Mouse (Mus musculus) kidney, postnatal 14 days (tissue): ENCODE results near the gene Cry2.
"Not testable (repeated sequence)": the region's sequence is repeated elsewhere in the genome, so short reads cannot be mapped to it uniquely, and the experiment has no call there.

Experiments used
- DNase-seq: peaks from one replicate; pipeline ENCODE4 v3.0.0; 2022; ENCODE audit warnings: mixed read lengths

Gene Cry2

DNA sequence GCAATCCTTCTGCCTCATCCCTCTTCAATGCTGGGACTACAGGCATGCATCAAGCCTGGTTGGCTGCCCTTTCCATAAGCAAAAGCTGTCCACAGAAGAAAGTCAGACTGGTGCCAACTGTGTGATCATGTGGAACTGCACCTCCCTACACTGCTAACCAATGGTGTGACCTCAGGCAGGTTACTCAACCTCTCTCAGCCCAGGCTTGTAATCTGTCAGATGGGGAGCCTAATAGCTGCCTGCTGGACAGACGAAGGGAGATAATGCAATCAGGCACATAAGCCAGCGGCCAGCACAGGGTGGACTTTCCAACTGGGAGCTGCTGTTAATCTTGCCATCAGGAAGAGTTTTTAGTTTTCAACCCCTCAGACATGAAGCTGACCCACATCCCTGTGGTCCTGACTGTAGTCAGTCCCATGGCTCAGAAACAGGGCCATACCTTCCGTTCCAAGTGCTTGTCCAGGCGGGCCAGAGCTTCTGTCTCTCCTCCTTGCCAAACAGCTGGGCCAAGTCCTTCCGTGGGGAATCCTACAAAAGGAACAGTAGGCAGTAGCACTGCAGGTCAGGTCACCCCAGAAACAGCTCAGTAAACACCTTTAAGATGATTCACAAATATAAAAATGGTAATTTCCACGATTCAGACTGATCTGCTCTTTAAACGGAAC is 12.0 kb downstream of the Cry2 start:
- peak; percentile 47 for DNase-seq

DNA sequence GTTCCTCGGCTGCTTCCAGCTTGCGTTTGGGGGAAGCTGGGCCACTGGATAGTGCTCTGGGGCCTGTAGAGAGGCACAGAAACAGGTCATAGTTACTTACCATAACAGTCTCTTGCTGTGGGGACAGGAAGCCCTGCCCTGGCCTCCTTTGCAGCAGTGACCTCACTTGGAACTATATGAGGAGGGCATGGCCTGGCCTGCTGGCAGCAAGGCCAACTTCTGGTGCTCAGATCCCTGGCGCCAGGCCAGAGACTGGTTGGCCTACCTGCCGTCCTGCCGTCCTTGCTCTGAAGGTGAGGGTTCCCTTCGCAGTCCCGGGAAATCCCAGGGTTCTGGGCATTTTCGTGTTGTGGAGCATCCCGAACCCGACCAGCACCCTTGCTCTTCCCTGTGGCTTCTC is 22.1 kb downstream of the Cry2 start:
- DNase-seq = peak; percentile 32

DNA sequence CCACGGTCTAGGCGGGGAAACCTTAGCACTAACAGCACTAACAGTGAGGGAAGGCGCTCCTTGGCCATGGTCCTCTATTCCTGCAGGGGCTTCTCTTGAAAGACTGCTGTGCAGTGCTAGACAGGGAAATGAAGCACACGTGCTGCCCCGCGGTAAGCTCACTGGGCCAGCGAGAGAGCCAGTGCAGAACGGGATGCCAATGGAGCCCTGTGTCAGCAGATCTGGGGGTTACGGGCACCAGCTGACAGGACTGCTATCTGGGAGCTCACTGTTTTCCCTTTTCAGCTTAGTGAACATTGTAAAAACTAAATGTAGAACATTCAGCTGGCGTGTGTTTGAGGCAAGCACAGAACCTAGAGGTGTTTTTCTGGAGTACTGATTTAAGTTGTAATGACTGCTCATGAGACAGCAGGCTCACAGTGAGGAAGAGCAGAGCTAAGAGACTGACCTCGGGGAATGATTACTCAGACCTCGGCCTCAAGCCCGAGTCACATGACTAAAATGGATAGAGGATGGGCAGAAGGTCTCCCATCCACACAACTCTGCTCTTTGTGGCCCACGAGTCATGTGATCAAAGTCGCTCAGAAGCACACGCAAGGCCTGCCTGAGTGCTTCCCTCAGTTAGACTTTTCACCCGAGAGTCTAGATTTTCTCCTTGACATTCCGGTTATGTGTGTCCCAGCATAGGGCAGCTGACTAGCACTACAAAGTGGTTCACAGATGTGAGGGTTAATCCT is 25.4 kb downstream of the Cry2 start:
- no peak for DNase-seq

DNA sequence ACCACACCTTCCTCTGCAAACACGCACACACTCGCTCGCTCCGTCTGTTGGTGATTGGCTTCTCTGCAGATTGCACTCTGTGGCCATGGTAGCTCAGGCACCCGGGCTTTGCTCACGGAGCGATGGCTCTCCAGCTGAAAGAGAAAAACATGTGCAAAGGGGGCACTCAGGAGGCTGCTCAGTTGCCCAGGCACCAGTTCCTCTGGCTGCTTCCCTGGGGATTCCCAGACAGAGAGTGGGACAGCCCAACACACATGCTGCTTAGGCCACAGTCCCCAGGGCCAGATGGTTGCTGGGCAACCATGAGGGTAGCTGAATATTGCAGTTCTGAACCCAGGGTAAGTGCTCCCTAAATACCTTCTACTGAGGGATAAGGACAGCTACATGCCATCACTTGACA is 28.2 kb downstream of the Cry2 start:
- no peak for DNase-seq

DNA sequence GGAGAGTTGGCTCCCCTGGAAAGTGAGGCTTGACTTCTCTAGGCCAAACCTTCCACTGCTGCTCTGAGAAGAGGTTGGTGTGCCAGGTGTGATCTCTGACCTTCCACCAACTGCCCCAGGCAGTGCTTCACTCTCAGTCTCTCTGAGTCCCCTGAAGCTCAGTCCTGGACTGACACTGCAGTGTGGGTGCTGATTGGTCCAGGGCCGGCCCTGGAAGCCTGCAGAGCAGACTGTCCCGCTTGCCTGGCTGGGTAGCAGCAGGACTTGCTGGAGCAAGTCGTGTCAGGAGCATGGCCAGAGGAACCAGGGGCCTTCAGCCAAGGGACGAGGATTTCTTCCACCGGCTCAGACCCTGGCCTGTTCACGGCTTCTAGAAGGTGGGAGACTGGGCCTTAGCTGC is 29.1 kb downstream of the Cry2 start:
- DNase-seq = no peak

DNA sequence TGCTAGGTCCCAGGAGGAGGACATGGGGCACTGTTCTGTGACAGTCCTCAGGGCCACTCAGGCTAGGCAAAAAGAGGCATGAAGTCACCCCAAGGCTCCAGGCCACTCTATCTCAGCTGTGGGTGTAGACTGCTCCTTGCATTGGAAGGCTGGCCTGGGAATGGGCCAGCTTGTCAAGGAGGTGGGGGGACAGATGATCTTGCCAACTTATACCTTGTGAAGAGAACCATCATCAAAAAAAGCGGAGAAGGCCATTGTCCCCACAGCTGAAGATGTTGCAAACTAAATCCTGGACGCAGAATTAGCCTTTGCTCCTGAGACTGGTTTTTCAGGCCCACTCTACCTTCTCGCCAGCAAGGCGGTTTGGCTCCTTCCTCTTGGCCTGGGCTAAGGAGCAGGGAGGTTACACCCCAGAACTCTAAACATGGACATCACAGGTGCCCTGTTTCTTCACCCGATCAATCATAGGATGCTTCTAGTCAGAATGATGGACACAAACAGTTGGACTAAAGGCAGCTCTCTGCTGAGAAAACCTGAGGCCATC is 30.0 kb downstream of the Cry2 start:
- no peak for DNase-seq

DNA sequence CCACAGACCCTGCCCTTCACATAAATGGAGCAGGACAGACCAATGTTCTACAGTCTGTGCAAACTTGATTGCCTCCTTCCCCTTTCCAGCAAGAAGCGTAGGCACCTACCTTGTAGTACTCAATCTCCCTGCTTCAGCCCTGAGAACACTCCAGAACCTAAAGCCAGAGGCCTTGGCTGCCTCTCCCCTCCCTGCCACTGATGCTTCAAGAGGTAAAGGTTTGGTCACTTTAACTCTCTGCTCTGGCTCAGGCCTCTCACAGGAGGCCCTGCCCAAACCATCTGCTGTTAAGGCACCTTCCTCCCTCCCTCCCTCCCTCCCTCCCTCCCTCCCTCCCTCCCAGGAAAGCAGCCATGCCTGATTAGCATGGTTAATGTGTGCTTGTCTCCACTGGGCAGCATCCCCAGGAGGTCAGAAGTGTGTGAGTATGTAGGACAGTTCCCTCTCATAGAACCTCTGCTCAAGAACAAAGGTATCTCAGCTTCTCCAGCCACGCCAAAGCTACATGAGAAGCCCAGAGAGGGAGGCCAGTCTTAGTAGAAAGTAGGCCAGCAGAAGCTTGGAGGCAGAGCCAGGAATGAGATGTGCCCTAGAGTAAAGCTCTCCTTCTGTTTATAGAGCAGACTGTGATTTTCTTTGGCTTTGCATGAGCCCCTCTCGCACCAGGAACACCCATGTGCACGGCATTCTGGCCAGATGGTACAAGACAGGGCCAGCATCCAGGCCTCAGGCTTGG is 31.1 kb downstream of the Cry2 start:
- no peak for DNase-seq

DNA sequence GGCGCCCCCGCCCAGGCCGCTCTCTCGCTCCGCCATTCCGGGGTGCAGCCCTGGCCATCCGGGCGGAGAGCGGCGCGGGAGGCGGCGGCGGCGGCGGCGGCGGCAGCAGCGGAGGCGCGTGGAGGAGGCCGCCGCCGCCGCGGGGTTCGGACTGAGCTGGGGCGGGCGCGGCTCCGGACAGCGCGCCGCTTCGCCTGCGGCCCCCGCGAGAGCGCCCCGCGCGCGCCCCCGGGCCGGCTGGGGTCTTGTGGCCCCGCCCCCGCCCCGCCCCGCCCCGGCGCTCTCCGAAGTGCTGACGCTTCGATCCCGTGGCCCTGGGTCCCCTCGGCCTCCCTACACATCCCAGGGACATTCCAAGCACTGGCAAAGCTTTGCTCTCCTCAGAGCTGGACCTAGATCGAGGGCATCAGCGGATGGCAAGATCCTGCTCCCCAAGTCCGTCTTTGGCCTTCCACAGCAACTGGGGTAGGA is 32.7 kb downstream of the Cry2 start, which contains the start of gene Mapk8ip1:
TSS of gene Mapk8ip1 (minus strand) at position 173 of the 471 bp plus-strand sequence.
- DNase-seq = peak; percentile 48

DNA sequence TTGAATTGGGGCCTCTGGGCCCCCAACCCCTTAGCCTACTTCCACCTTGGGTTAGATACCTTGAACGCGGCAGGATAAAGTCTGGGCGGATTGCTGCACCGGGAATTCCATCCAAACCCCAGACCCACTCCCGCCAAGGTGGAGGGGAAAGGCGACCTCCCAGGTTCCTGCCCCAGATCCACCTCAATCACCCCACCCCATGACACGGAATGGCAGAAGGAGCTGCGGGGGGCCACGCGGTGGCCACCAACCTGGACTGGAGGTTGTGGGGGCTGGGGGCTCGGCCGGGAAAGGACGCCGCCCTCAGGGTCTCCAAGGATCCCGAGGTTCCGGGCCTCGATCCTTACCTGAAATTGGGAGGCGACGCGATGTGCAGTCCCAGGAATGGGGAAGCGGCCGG is 33.2 kb downstream of the Cry2 start:
- DNase-seq = no peak

DNA sequence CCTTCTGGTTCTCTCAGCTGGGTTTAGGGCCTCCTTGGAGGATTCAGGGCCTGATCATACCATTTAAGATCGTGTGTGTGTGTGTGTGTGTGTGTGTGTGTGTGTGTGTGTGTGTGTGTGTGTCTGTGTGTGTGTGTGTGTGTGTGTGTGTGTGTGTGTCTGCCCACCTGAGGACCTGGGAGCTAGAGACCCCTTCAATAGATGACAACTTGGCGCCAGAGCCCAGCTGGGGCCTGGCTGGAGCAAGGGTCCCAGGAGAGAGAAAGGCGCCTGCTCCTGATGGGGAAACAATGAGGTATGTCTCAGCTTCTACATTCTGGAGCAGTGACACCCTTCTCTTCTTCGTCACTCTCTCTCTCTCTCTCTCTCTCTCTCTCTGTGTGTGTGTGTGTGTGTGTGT is 34.0 kb downstream of the Cry2 start:
- not testable (repeated sequence) for DNase-seq

DNA sequence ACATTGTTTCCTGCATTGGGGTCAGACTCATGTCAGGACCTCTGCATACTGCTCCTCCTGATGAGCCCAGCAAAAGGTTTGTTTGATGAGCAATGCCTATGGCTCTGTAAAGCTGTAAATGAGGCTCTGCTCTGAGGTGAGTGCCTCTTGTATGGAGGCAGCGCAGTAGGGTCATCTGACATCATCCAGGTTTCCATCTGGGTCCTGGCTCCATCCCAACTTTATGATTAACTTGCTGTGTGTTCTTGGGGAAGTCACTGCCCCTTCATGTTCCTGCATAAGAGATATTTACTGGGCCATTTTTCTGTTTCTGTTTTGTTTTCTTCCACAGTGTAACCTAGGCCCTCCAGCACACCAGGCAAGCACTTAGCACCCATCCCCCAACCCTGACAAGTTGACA is 36.4 kb downstream of the Cry2 start:
- no peak for DNase-seq

DNA sequence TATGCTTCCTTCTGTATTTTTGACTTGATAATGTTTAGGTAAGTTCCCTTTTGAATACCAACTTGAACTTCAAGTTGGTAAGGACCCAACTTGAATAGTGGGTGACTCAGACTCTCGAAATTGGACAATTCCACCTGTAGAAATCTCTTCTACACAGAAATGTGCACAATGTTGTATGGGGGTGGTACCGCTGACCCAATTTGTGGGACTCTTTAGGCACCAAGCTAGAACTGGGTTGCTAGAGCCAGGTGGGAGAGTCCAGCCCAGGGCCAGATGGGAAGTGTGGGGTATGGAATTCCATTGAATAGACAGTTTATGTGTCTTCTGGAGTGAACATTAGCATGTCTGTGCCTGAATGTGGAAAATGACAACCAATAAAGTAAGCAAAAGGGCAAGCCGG is 38.3 kb downstream of the Cry2 start:
- no peak for DNase-seq

DNA sequence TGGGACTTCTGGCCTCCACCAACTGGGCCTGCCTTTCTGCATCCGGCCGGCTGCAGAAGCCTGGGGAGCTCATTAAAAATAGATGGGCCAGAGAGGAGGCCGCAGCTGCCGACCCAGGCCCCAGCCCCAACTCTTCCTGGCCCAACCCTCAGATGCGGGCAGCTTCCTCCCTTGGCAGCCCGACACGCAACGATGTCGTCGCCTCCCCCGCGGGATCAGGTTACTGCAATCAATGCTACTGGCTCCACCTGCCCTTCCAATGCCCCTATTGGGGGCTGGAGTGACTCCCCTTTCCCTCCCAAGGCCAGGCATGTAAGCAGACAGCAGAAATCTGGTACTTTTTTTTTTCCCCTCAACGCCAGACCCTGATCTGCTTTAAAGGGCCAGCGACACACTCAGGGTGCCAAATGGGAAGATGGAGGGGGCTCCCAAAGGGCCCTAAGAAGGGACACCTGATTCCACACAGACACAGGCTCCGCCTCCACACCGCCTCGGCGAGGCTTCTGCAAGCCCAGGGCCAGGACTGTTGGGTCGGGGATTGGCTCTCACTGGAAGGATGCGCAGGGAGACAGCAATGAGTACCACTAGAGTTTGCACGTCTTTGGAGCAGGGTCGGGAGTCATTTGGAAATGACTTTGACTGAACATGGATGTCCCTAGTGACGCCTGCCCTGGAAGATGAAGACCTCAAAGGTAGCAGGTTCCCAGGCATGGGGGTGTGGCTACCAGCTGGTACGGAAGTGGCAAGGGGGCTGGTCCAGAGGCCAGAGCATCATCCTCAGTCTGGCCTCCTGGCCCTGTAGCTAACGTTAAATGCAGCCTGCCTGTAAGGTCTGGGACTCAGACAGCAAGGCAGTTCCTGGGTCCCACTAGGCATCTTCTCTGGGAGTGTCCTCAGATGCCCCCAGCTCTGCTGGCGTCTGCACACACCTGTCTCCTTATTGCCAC is 41.3 kb downstream of the Cry2 start:
- peak; percentile 56 for DNase-seq

DNA sequence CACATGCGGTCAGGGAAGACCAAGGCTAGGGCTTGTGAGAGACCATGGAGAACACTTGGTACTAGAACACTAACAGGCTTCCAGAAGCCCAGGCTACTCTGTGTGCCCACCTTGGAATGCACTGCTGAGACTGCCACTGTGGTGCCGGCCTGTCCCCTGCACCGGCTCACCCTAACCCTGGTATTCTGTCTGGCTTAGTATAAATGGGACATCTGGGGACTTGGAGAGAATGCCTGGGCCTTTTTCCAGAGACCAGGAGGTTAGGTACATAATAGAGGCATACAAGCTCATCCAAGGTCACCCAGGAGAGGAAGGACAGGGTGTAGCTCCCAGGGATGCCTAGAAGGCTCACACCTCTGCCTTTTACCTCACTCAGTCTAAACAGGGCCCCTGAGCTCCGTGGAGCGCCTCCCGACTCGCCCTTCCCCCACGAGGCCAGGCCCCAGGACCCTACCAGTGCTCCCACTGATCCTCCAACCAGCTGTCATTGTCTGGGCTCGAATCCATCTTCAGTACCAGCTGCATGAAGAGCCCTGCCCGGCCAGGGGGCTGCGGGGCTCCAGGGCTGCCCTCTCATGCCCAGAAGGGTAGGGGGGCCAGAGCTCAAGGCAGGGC is 42.0 kb downstream of the Cry2 start:
- no peak for DNase-seq

DNA sequence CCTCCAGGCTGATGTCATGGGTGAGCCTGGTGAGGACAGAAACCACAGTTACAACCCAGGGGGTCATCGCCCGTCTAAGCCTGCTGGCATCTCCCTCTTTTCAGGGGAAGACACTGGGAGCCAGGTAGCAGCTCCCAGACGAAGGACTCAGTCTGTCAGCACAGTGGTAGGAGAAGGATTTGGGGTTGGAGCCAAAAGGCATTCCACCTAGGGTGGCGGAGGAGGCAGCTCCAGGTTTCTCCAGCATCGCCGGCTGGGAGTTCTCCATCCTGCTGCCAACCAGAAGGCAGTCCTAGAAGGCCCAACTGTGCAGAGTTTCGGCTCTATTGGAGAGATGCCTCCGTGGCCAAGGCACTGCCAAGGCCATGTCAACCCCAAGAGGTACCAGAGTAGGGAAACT is 42.7 kb downstream of the Cry2 start:
- no peak for DNase-seq

DNA sequence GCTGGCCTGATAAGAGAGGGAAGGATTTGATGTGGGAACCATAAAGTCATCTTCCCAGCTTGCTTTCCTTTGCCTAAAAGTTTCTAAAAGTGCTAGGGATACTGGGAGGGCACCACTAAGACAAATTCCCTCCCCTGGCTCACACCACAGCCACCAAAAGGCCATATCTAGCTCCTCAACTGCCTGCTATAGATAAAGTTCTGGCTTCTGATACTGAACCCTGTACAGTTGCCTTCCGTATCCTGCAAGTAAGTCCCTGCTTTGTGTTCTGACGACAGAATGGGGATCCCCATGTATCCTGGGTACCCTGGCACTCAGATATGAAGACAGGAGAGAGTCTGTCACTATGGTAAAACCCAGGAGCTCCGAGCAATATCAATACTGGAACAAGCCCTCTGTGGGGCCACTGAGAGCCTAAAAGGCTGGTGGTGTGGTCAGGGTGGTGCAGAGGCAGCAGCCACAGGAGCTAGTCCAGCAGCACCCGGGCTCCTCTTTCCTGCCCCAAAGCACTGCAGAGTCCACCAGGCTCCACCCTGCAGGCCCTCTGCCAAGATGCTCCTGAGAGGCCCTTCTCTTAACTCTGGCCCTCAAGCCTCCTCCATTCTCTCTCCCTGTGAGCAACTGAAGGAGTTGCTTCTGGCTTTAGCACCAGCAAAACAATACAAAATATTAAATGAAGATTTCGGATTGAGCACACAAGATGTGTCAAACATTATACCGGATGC is 43.5 kb downstream of the Cry2 start:
- DNase-seq = no peak

DNA sequence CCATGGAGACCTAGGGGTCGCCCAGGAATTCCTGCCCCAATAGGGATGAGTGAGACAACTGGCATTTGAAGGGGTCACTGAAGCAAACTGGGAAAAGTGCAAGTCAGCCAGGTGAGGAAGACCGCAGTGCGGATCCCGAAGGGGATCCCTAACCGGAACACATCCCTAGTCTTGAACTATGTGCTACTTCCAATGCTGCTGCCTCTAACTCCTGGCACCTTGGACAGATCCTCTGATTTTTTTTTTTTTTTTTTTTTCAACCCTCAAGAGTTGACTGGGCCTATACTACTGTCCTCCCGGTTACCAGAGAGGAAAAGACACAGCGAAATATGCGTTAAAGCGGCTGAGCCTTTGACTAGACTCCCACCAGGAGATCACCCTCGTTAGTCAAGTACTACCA is 44.2 kb downstream of the Cry2 start:
- no peak for DNase-seq

DNA sequence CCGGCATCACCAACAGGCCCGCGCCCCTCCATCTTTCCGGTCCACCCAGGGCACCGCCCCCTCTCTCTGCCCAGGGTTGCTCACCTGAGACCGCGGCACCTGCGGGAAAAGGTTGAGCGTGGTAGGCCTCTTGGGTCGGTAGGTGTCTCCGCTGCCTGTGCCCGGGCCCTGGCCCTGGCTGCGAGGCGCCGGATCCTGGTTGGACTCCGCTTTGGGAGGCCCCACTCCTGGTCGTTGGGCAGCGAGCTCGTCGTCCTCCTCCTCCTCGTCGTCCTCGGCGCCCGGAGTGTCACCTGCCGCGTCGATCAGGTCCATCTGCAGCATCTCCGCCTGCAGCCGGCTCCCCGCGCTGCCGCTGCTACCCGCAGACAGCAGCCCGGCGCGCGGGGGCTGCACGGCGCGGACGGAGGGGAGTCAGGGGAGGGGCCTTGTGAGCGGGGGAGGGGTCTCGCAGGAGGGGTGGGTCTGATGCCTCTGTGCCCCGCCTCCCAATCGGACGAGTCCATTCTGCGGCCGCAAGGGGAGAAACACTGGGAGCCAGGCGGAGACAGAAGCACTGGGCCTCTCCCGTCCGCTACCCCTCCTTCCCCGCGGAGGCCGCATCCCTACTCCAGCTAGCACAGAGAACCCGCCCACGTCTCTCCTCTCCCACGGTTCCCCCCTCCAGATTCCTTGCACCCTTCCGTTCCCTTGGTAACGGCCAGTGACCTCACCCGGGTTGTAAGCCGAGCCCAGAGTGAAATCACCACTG is 44.8 kb downstream of the Cry2 start:
- peak; percentile 91 for DNase-seq

DNA sequence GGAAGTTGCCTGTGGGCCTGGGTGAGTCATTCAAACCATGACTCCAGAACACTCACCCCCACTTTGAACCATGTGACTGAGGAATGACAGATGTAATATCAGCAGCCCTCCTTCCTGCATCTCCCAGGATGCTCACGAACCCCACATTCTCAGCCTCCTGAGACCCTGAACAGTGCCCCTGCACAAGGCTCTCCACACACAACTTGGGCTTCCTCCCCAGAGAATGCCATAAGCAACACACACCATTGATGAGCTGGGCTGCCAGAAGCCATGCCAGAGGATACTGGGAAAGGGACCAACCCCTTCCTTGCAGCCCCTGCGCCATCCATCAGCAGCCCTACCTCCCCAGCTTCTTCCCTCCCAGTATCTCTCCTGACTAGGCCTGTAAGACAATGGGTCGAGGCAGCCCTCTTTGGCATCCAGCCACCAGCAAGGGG is 45.7 kb downstream of the Cry2 start:
- no peak for DNase-seq

DNA sequence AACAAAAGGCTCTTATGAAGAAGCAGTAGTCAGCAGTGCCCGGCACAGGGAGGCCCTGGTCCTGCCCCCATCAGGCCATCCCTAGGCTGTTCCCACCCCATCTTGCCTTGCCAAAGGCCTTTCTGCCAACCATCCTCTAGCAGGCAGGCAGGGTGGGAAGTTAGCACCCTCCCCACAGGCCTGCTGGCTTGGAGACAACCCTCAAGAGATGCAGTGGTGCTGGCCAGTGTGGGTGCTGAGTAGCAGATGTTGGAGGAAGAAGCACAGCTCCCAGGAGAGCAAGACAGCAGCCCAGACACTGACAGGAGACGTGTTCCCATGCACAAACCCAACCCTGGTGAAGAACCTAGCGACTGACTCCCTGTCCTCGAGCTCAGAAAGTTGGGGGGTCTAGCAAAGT is 46.2 kb downstream of the Cry2 start:
- no peak for DNase-seq
